Mouse (Mus musculus): ENCODE measurements at regions not wholly inside any gene's neighbourhood (a gene's known extent, or its start where the extent isn't known, plus 50 kb on each side); places are given as distances from the start of the nearest gene placed in this dataset.
A peak's percentile ranks its signal among the peaks of the same experiment; 100 is the strongest.

GRCm38 (mm10) chr14:111212929-111213657, 458.1 kb upstream of the Slitrk6 start:
- no peak for ATAC-seq (ENCODE audit: insufficient number of reproducible peaks, low FRiP score, low TSS enrichment)

GRCm38 (mm10) chr14:111226926-111227325, 448.0 kb upstream of the Slitrk5 start:
- ATAC-seq (ENCODE audit: insufficient number of reproducible peaks, low FRiP score, low TSS enrichment) = 0 out of 2 replicates have a peak, but pooled peaks have one; percentile 45

- no peak for ATAC-seq (ENCODE audit: insufficient number of reproducible peaks, low FRiP score, low TSS enrichment)
These were observed 435.8 kb upstream of the Slitrk5 start for GRCm38 (mm10) chr14:111239121-111239520.

GRCm38 (mm10) chr14:111249347-111249946, 425.4 kb upstream of the Slitrk5 start:
- peak; percentile 49; the same call in 1 of the 2 replicates for ATAC-seq (ENCODE audit: insufficient number of reproducible peaks, low FRiP score, low TSS enrichment)

GRCm38 (mm10) chr14:111253190-111253589, 421.7 kb upstream of the Slitrk5 start:
- ATAC-seq (ENCODE audit: insufficient number of reproducible peaks, low FRiP score, low TSS enrichment) = no peak

- no peak for ATAC-seq (ENCODE audit: insufficient number of reproducible peaks, low FRiP score, low TSS enrichment)
These were observed 413.2 kb upstream of the Slitrk5 start for GRCm38 (mm10) chr14:111261696-111262095.

- ATAC-seq (ENCODE audit: insufficient number of reproducible peaks, low FRiP score, low TSS enrichment) = no peak
These were observed 404.7 kb upstream of the Slitrk5 start for GRCm38 (mm10) chr14:111270239-111270638.

GRCm38 (mm10) chr14:111281354-111281753, 393.5 kb upstream of the Slitrk5 start:
- no peak for ATAC-seq (ENCODE audit: insufficient number of reproducible peaks, low FRiP score, low TSS enrichment)

GRCm38 (mm10) chr14:111283681-111284461, 391.0 kb upstream of the Slitrk5 start:
- no peak for ATAC-seq (ENCODE audit: insufficient number of reproducible peaks, low FRiP score, low TSS enrichment)

GRCm38 (mm10) chr14:111285981-111286380, 388.9 kb upstream of the Slitrk5 start:
- no peak for ATAC-seq (ENCODE audit: insufficient number of reproducible peaks, low FRiP score, low TSS enrichment)

- ATAC-seq (ENCODE audit: insufficient number of reproducible peaks, low FRiP score, low TSS enrichment) = no peak
These were observed 379.4 kb upstream of the Slitrk5 start for GRCm38 (mm10) chr14:111295521-111295920.

- no peak for ATAC-seq (ENCODE audit: insufficient number of reproducible peaks, low FRiP score, low TSS enrichment)
These were observed 377.1 kb upstream of the Slitrk5 start for GRCm38 (mm10) chr14:111297796-111298195.

- ATAC-seq (ENCODE audit: insufficient number of reproducible peaks, low FRiP score, low TSS enrichment) = no peak
These were observed 344.3 kb upstream of the Slitrk5 start for GRCm38 (mm10) chr14:111330570-111330969.

- no peak for ATAC-seq (ENCODE audit: insufficient number of reproducible peaks, low FRiP score, low TSS enrichment)
These were observed 321.4 kb upstream of the Slitrk5 start for GRCm38 (mm10) chr14:111353518-111353917.

- no peak for ATAC-seq (ENCODE audit: insufficient number of reproducible peaks, low FRiP score, low TSS enrichment)
These were observed 278.1 kb upstream of the Slitrk5 start for GRCm38 (mm10) chr14:111396803-111397202.

- no peak for ATAC-seq (ENCODE audit: insufficient number of reproducible peaks, low FRiP score, low TSS enrichment)
These were observed 274.1 kb upstream of the Slitrk5 start for GRCm38 (mm10) chr14:111400809-111401208.

GRCm38 (mm10) chr14:111402538-111402937, 272.4 kb upstream of the Slitrk5 start:
- no peak for ATAC-seq (ENCODE audit: insufficient number of reproducible peaks, low FRiP score, low TSS enrichment)

GRCm38 (mm10) chr14:111403555-111403954, 271.3 kb upstream of the Slitrk5 start:
- ATAC-seq (ENCODE audit: insufficient number of reproducible peaks, low FRiP score, low TSS enrichment) = no peak

GRCm38 (mm10) chr14:111413543-111413942, 261.4 kb upstream of the Slitrk5 start:
- ATAC-seq (ENCODE audit: insufficient number of reproducible peaks, low FRiP score, low TSS enrichment) = 0 out of 2 replicates have a peak, but pooled peaks have one; percentile 36

GRCm38 (mm10) chr14:111418531-111418930, 256.4 kb upstream of the Slitrk5 start:
- ATAC-seq (ENCODE audit: insufficient number of reproducible peaks, low FRiP score, low TSS enrichment) = no peak

Measured in cerebellum, adult (tissue).